Mouse (Mus musculus): ENCODE data around the gene Wnt7b. TPM values are rescaled to one million over a fixed set of nuclear protein-coding genes. Genes with fewer than 3 reads are reported as not detected.

The Wnt7b gene
- polyA plus RNA-seq, 1 experiment = not detected

DNA sequence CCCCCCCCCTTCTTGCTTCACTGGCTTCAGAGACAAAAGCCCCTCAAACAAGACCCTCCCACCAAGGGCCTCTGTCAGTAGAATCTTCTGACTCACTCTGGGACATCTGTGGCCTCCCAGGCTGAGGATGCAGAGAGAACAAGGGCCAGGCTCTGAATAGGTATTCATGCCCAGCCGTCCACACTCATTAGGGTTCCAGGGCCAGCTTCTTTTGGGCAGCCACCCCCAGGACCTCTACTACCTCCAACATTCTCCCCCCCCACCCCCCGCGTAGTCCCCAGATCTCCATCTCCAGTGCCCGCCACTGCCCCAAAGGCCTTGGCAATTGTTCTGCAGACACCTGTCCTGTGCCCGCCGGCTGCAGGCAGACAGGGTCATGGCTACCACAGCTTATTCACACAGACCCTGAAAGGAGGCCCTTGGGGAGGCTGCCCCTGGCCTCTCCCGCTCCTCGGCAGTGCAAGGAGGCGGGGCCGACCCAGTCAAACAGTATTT lies 84.2 kb downstream of the Wnt7b start:
- TF ChIP-seq POLR2A (IDR thresholded peaks at IDR 0.05; ENCODE audit: low read depth, low read length) = no peak
- no peak for TF ChIP-seq CTCF (IDR thresholded peaks at IDR 0.05; ENCODE audit: borderline replicate concordance, insufficient read depth, low read length)

GRCm38 (mm10) chr15:85497548-85497947 lies 84.7 kb downstream of the Wnt7b start:
- H3K4me3 ChIP-seq (ENCODE audit: insufficient read depth, low read length) = no peak overlapping the region
- TF ChIP-seq CTCF (IDR thresholded peaks at IDR 0.05; ENCODE audit: borderline replicate concordance, insufficient read depth, low read length) (no peak), POLR2A (IDR thresholded peaks at IDR 0.05; ENCODE audit: low read depth, low read length) (no peak)
- H3K4me1 ChIP-seq (ENCODE audit: control insufficient read depth, insufficient read depth, low read length) = no peaks in the 10 kb centered on the region
- no peak overlapping the region for H3K27ac ChIP-seq (ENCODE audit: insufficient read depth, low read length)

More for the DNA sequence above, 84.2 kb downstream of the Wnt7b start:
- Histone ChIP-seq H3K27ac (ENCODE audit: insufficient read depth, low read length) (no peak overlapping the region), H3K4me3 (ENCODE audit: insufficient read depth, low read length) (no peak overlapping the region), H3K4me1 (ENCODE audit: control insufficient read depth, insufficient read depth, low read length) (no peaks in the 10 kb centered on the region)

- Histone ChIP-seq H3K4me3 (ENCODE audit: insufficient read depth, low read length) (no peak overlapping the region), H3K27ac (ENCODE audit: insufficient read depth, low read length) (no peak overlapping the region), H3K4me1 (ENCODE audit: control insufficient read depth, insufficient read depth, low read length) (no peaks in the 10 kb centered on the region)
- TF ChIP-seq POLR2A (IDR thresholded peaks at IDR 0.05; ENCODE audit: low read depth, low read length) (no peak), CTCF (IDR thresholded peaks at IDR 0.05; ENCODE audit: borderline replicate concordance, insufficient read depth, low read length) (no peak)
Observed at GRCm38 (mm10) chr15:85494163-85494621, 88.1 kb downstream of the Wnt7b start.

DNA sequence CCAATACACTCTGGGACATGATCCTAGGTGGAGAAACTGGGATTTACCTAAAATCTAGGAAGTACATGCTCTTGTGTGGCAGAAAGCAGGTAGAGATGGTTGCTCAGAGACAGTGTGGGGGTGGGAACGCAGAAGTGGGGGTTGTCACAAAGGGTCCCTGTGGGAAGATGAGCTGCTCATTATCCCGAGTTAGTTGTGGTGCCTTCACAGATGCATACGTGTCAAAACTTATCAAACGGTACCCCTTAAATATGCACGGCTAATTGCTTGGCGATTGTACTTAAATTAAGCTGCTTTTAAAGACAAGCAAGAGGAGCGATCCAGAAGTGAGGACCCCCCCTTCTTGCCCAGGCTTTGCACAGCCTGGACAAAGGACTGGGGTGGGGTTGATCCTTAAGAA lies 92.5 kb downstream of the Wnt7b start:
- Histone ChIP-seq H3K4me1 (ENCODE audit: control insufficient read depth, insufficient read depth, low read length) (no peaks in the 10 kb centered on the region), H3K27ac (ENCODE audit: insufficient read depth, low read length) (no peak overlapping the region), H3K4me3 (ENCODE audit: insufficient read depth, low read length) (no peak overlapping the region)
- no peak for TF ChIP-seq POLR2A (IDR thresholded peaks at IDR 0.05; ENCODE audit: low read depth, low read length)

DNA sequence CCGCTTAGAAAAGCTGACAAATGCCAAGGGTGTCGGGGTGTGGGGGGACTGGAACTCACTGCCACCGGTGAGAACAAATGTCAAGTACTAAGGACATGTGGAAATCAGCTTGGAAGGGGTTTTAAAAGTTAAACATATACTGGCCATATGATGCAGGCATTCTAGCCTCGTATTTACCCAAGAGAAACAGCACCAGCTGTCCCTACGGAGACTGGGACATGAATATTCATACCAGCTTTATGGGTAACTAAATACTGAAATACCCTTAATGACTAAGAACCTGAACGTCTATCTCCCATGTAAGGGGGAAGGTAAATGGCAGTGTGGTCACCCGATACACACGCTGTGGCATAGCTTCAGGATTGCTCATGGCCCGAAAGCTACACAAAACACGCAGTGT lies 93.4 kb downstream of the Wnt7b start:
- H3K4me3 ChIP-seq (ENCODE audit: insufficient read depth, low read length) = no peak overlapping the region

More for the DNA sequence above, 93.4 kb downstream of the Wnt7b start:
- Histone ChIP-seq H3K4me1 (ENCODE audit: control insufficient read depth, insufficient read depth, low read length) (no peaks in the 10 kb centered on the region), H3K27ac (ENCODE audit: insufficient read depth, low read length) (no peak overlapping the region)
- TF ChIP-seq POLR2A (IDR thresholded peaks at IDR 0.05; ENCODE audit: low read depth, low read length) = no peak
- no peak for TF ChIP-seq CTCF (IDR thresholded peaks at IDR 0.05; ENCODE audit: borderline replicate concordance, insufficient read depth, low read length)

Other genes starting within 250 kb of the Wnt7b start
- 205 and 229 TPM in 2 replicates for gene Atxn10, start 246.2 kb downstream of the Wnt7b start, polyA plus RNA-seq (2011; ENCODE audit: insufficient read length, low read depth, missing spikeins)
- gene 7530416G11Rik, start 79.2 kb downstream of the Wnt7b start, polyA plus RNA-seq (2011; ENCODE audit: insufficient read length, low read depth, missing spikeins) = not detected in 2 replicates
- gene Ppara, start 152.5 kb upstream of the Wnt7b start, polyA plus RNA-seq (2011; ENCODE audit: insufficient read length, low read depth, missing spikeins) = 0.25 and 0.67 TPM in 2 replicates
- gene Cdpf1, start 229.2 kb upstream of the Wnt7b start, polyA plus RNA-seq (2011; ENCODE audit: insufficient read length, low read depth, missing spikeins) = 17.0 and 20.9 TPM in 2 replicates
- gene Pkdrej, start 239.3 kb upstream of the Wnt7b start, polyA plus RNA-seq (2011; ENCODE audit: insufficient read length, low read depth, missing spikeins) = 0.18 and 0.47 TPM in 2 replicates
- 4.9 and 5.0 TPM in 2 replicates for gene Ttc38, start 249.8 kb upstream of the Wnt7b start, polyA plus RNA-seq (2011; ENCODE audit: insufficient read length, low read depth, missing spikeins)

Data from embryonic fibroblast, embryonic 13.5 days (primary cell).